Mouse (Mus musculus): ENCODE data around the gene Thtpa. TPM values are rescaled to one million over a fixed set of nuclear protein-coding genes. Genes with fewer than 3 reads are reported as not detected.

Thtpa gene
- polyA plus RNA-seq, 1 experiment from 2014 or later: 31.8 TPM

DNA sequence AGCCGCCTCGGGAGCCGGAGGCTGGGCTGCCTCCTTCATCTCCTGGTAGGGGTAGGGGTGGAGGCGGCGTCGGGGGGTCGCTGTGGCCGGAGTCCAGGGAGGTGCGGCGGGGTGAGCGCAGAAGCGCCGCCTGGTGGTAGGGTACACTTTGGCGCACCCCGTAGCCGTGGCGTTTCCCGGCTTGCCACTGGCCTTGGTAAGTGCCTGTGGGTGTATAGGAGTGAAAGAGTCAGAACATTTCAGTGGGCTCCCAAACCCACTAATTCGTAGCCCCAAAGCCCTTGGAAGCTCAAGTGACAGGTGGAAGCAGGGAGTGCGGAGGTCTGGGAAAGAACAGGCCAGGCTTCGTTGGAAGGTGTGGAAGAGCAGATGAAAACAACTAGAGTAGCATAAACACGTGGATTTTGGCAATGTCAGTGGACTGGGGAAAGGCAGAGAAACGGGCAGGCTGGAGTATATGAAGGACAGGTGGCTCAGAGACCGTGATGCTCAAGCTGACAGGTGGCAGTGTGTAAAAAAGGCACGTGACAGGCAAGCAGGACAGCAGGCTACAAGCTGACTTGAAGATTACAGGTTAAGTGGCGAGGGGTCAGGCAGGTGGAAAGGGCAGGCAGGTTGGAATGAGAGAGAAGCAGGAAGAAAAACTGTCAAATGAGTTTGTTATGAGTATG is 19.5 kb downstream of the Thtpa start:
- POLR2A ChIA-PET: interaction anchor here (0.6 kb wide), 1 partner anchor 561 kb away, joined by 5 read pairs; no protein-coding TSS in a partner anchor
- in situ Hi-C loops (cut with MboI; ENCODE audit: low pct_unique_long_range_greater_than_20kb): no loop called here
- no peak for ATAC-seq
- DNase-seq (ENCODE audit: low read depth, low spot score): no peak
- peaks cover 40% of the 10 kb centered on the region for H3K27me3 ChIP-seq
- no peak for TF ChIP-seq CTCF (IDR thresholded peaks at IDR 0.05)
- CTCF ChIA-PET: interaction anchor here (1.1 to 1.5 kb wide), 2 partner anchors 8 to 47 kb away, joined by 3 read pairs; no protein-coding TSS in a partner anchor

DNA sequence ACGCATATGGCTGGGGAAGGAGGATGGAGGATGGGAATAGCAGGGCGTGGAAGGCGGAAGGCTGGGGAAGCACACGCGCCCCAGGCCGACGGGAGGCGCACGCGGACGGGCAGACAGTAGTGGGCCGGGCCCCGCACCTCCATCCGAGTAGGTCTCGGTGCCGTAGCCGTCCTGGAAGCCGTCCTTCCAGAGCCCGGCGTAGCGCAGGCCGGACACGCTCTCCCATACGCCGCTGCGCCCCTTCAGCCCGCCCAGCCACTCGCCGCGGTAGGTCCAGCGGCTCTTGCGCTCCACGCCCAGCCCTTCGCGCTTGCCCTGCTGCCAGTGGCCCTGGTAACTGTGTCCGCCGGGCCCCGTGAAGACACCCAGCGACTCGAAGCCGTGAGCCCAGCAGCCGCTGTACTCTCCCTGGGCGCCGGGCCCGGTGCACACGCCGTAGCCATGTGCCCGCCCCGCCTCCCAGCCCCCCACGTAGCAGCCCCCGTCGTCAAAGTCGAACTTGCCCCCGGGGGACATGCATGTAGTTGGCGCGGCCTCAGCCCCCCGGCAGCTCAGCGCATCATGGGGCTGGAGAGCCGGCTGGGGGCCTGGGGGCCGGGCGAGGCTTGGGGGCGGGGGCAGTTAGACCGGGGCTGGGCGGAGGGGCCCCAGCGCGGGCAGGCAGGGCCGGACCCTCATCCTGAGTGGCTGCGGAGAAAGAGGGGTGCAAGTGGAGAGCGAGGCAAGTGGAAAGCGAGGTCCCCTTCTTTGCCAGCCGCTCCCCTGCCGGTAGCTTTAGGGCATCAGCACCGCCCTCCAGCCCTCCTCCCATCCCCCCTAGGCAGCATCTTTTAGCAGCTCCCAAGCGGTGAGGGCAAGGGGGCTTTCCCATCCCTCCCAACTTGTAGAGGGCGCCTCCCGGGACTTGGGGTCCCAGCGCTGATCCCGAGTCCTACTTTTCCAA is 20.4 kb downstream of the Thtpa start:
- no peak for DNase-seq (ENCODE audit: low read depth, low spot score)
- peaks cover 47% of the 10 kb centered on the region for H3K27me3 ChIP-seq
- in situ Hi-C loops (cut with MboI; ENCODE audit: low pct_unique_long_range_greater_than_20kb): no loop called here
- peak; percentile 55 for ATAC-seq
- TF ChIP-seq CTCF (IDR thresholded peaks at IDR 0.05): no peak
- ChIA-PET POLR2A (interaction anchor here (0.6 kb wide), 1 partner anchor 560 kb away, joined by 5 read pairs; no protein-coding TSS in a partner anchor), CTCF (interaction anchor here (1.1 kb wide), 1 partner anchor 46 kb away, joined by 3 read pairs; no protein-coding TSS in a partner anchor)

DNA sequence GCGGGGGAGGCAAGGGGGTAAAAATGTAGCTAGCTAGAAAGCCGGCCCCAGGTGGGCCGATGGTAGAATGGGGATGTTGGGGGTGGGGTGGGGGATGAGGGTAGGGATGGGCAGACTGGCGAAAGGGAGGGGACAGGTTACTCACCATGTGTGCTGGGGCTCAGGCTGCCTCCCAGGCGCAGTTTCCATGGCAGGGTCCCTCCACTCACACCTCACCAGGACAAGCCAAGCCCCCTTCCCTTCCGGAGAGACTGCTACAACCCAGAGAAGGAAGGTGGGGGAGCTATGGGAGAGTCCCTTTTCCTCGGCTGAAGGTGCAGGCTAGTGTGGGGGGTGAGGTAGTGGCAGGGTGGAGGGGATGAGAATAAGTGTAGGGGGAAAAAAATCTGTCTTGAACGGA is 21.3 kb downstream of the Thtpa start:
- peaks cover 47% of the 10 kb centered on the region for H3K27me3 ChIP-seq
- no peak for ATAC-seq

DNA sequence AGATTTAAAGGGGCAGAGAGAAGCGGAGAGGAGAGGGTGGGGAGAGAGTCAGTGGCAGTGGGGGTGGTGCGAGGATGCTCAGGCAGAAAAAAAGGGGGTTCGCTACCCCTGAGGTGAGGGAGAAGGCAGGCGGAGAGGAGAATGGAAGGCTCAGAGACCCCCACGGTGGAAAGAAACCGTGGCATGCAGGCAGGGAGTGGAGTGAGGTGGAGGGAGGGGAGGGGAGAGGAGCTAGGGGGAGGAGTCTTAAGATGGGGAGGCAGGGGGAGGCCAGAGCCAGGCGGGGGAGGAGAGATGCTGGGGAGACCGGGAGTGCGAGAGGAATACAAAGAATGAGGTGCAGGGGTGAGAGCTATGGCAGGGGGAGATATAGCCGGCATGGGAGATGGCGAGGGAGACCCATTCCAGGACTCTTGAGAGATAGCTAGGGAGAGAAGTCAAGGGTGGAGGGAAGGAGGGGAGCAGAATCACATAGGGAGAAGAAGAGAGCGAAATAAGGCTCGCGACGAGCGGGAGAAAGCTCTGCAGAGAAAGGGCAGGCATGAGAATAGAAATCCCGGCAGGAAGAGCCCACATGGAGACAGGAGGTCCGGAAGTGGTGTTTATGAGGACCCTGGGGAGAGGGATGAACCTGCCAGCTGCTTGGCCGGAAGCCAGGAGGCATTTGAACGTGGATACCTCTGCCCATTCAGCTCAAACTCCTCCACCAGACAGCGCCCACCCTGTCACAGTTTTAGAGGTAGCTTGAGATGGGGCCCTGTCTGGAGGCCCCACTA is 22.0 kb downstream of the Thtpa start, which contains the start of gene Jph4:
Jph4 (minus strand) TSS at position 511 of the 776 bp plus-strand sequence.
- H3K27me3 ChIP-seq: peaks cover 45% of the 10 kb centered on the region
- no peak for ATAC-seq
- no peak for TF ChIP-seq CTCF (IDR thresholded peaks at IDR 0.05)
- POLR2A ChIA-PET: interaction anchor here (0.5 kb wide), 1 partner anchor 291 kb away, joined by 5 read pairs; no protein-coding TSS in a partner anchor
- CTCF ChIA-PET: interaction anchor here (3.0 kb wide), 1 partner anchor 45 kb away, joined by 7 read pairs; no protein-coding TSS in a partner anchor
- in situ Hi-C loops (cut with MboI; ENCODE audit: low pct_unique_long_range_greater_than_20kb): no loop called here
- no peak for DNase-seq (ENCODE audit: low read depth, low spot score)

More for the DNA sequence above, 21.3 kb downstream of the Thtpa start:
- in situ Hi-C loops (cut with MboI; ENCODE audit: low pct_unique_long_range_greater_than_20kb): no loop called here
- ChIA-PET POLR2A (no interaction called here), CTCF (interaction anchor here (3.0 kb wide), 1 partner anchor 45 kb away, joined by 7 read pairs; no protein-coding TSS in a partner anchor)
- DNase-seq (ENCODE audit: low read depth, low spot score): no peak
- TF ChIP-seq CTCF (IDR thresholded peaks at IDR 0.05): no peak

DNA sequence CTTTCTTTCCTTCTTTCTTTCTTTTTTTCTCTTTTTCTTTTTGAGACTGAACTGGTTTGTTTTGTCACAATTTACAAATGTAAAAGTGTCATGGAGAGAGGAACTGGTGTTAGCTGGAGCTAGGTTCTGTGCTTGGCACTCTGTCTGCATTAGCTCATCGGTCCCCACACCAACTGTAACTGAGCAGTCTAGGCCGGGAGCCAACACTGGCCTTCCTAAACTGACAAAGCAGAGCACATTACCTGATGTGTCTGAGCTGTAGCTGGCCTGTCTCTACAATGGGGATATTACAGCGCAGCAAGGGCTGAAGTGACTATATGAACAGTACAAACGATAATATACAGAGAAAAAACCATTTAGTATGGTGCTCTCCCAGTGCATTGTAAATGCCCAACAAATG is 24.3 kb downstream of the Thtpa start:
- in situ Hi-C loops (cut with MboI; ENCODE audit: low pct_unique_long_range_greater_than_20kb): no loop called here
- TF ChIP-seq CTCF (IDR thresholded peaks at IDR 0.05): no peak
- ATAC-seq (no peak), DNase-seq (ENCODE audit: low read depth, low spot score) (no peak)
- ChIA-PET POLR2A (no interaction called here), CTCF (interaction anchor here (1.1 to 8.0 kb wide), 3 partner anchors 12 to 42 kb away, joined by 3 to 35 read pairs (median 7); partner anchors contain the start of gene Ap1g2)
- H3K27me3 ChIP-seq: peaks cover 35% of the 10 kb centered on the region

DNA sequence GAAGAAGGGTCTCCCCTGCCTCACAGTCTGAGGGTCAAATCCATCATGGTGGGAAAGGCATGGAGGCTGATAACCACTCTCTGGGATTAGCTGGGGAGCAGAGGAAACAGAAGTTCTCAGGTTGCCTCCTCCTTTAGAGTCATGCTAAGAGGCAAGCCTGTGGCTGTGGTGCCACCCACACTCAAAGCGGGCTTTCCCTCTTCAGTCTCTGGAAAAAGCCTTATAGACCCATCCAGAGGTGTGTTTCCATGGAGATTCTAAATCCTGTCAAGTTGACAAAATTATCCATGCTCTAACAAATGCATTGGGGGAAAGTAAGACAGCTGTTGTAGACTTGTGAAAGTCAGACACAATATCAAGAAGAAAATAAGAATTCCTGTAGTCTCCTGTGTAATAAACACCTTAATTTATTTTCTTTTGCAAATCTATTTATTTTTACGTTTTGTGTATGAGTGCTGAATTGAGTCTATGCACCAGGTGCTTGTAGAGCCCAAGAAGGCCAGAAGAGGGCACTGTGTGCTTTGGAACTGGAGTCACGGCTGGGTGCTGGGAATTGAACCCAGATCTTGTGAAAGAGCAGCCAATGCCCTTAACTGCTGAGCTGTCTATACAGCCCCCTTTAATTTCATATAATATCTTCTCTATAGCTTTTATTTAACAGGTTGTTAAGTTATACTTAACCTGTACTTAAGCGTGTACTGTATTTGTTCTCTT is 25.0 kb downstream of the Thtpa start:
- CTCF ChIA-PET: interaction anchor here (0.7 to 8.0 kb wide), 4 partner anchors 14 to 87 kb away, joined by 3 to 38 read pairs (median 19); no protein-coding TSS in a partner anchor
- POLR2A ChIA-PET: no interaction called here
- H3K27me3 ChIP-seq: peaks cover 36% of the 10 kb centered on the region
- no peak for ATAC-seq
- in situ Hi-C loops (cut with MboI; ENCODE audit: low pct_unique_long_range_greater_than_20kb): loop anchor here (5.0 to 10.0 kb wide), 3 partner anchors 43 to 415 kb away; no protein-coding TSS in a partner anchor
- DNase-seq (ENCODE audit: low read depth, low spot score): no peak
- no peak for TF ChIP-seq CTCF (IDR thresholded peaks at IDR 0.05)

DNA sequence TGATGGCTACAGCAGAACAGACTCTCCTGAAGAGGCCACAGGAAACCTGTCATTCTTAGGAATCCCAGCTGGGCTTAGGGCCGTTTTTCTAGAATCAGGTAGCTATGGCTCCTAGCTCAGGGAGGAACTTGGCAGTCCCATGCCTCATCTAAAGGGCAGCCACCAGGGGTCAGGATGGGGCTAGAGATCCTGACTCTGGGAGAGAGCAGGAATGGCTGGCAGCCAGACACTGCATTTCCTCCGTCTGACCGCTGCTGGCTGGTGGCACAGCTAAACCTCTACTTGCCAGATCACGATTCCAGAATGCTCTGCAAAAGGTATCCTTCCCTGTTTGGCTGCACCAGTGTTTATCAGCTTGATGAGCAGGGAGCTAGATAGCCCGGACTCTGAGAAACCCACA is 27.4 kb downstream of the Thtpa start:
- peaks cover 34% of the 10 kb centered on the region for H3K27me3 ChIP-seq
- DNase-seq (ENCODE audit: low read depth, low spot score) (peak; percentile 48), ATAC-seq (peak; percentile 91)
- in situ Hi-C loops (cut with MboI; ENCODE audit: low pct_unique_long_range_greater_than_20kb): loop anchor here (5.0 to 10.0 kb wide), 3 partner anchors 40 to 413 kb away; no protein-coding TSS in a partner anchor
- ChIA-PET POLR2A (interaction anchor here (0.6 to 0.9 kb wide), 3 partner anchors 43 to 1061 kb away, joined by 3 to 8 read pairs (median 3); no protein-coding TSS in a partner anchor), CTCF (interaction anchor here (0.6 to 8.0 kb wide), 10 partner anchors 9 to 375 kb away, joined by 3 to 38 read pairs (median 4); no protein-coding TSS in a partner anchor)
- no peak for TF ChIP-seq CTCF (IDR thresholded peaks at IDR 0.05)

DNA sequence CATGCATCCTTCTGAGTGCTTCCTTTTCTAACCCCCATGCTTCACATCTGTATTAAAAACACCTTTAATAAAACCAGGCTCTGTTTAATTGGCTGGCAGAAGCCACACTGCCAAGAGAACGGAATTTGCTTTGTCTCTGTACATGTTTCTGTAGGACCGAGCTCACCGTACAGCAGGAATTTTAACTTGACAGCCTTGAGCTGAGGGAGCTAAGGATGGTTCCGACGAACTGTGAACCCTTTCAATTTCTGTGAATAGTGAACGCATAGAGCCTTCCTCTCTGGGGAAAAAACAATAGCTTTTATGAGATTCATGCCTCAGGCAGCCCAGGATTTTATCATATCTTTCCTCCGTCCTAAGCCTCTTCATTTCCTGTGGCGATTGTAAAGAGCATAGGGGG is 27.8 kb downstream of the Thtpa start:
- ChIA-PET POLR2A (interaction anchor here (0.9 kb wide), 1 partner anchor 100 kb away, joined by 3 read pairs; no protein-coding TSS in a partner anchor), CTCF (interaction anchor here (1.0 to 8.0 kb wide), 9 partner anchors 9 to 101 kb away, joined by 3 to 38 read pairs (median 5); no protein-coding TSS in a partner anchor)
- DNase-seq (ENCODE audit: low read depth, low spot score): no peak
- TF ChIP-seq CTCF (IDR thresholded peaks at IDR 0.05): no peak
- in situ Hi-C loops (cut with MboI; ENCODE audit: low pct_unique_long_range_greater_than_20kb): loop anchor here (5.0 to 10.0 kb wide), 3 partner anchors 40 to 412 kb away; no protein-coding TSS in a partner anchor
- peaks cover 35% of the 10 kb centered on the region for H3K27me3 ChIP-seq
- ATAC-seq: no peak

DNA sequence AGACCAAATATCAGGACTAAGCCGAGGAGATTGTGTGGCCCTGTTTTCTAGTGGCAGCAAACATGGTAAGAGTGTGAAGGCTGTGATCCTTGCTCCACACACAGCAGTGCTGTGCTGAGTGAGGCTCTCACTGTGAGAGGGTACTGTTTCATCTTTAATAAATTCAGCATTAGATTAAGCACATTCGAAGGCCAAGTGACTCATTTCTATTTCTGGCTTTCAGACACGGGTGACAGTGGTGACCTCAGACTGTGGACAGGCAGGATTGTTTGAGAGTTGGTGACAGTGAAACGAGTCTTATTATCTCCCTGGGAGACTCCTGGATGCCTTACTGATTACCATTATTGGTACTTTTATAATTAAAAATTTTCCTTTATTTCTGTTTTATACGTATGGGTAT is 31.1 kb downstream of the Thtpa start:
- TF ChIP-seq CTCF (IDR thresholded peaks at IDR 0.05): no peak
- in situ Hi-C loops (cut with MboI; ENCODE audit: low pct_unique_long_range_greater_than_20kb): loop anchor here (10.0 kb wide), 1 partner anchor 409 kb away; no protein-coding TSS in a partner anchor
- ChIA-PET POLR2A (no interaction called here), CTCF (interaction anchor here (8.0 kb wide), 1 partner anchor 22 kb away, joined by 35 read pairs; no protein-coding TSS in a partner anchor)
- DNase-seq (ENCODE audit: low read depth, low spot score) (no peak), ATAC-seq (no peak)
- H3K27me3 ChIP-seq: peaks cover 37% of the 10 kb centered on the region
